Mouse (Mus musculus) megakaryocyte, adult 5-6 weeks (primary cell): ENCODE results near the gene Ppp1r1a. TPM values are rescaled to one million over a fixed set of nuclear protein-coding genes. Genes with fewer than 3 reads are reported as not detected.

Source experiments
- ATAC-seq: 2 replicates; pipeline ENCODE4 v1.8.0; 2016; ENCODE audit warnings: mild to moderate bottlenecking, inconsistent platforms; ENCODE audit not compliant: poor library complexity, severe bottlenecking
- total RNA-seq, 2 experiments: library from RNA; stranded (forward) in 1 of 2; stranded (reverse) in 1 of 2; fragments of 153-499, 151-499 nt in 1 of 2; fragments of 221-1000, 200-1000 nt in 1 of 2; gene quantifications; 2 replicates each; pipeline versions ENCODE4 v1.2.3 to v1.2.4; 2015 to 2017

The Ppp1r1a gene
- total RNA-seq (2015) (not detected in 2 replicates), total RNA-seq (2017) (not detected in 2 replicates)

- ATAC-seq: no peak
These were observed at the start of gene Ppp1r1a for GRCm38 (mm10) chr15:103537822-103538213. Gene Ppp1r1a (minus strand): TSS chr15:103538003.

- no peak for ATAC-seq
These were observed 48.1 kb upstream of the Ppp1r1a start for GRCm38 (mm10) chr15:103585876-103586275.

- no peak for ATAC-seq
These were observed 27.2 kb upstream of the Ppp1r1a start, which contains the start of gene Glycam1 for GRCm38 (mm10) chr15:103564981-103565380. Gene Glycam1 (minus strand): TSS chr15:103565081.

- ATAC-seq: peak; percentile 76
These were observed 14.4 kb upstream of the Ppp1r1a start for GRCm38 (mm10) chr15:103552096-103552690.

GRCm38 (mm10) chr15:103551053-103551452 lies 13.2 kb upstream of the Ppp1r1a start:
- ATAC-seq: no peak

- peak; percentile 51 for ATAC-seq
These were observed 11.7 kb upstream of the Ppp1r1a start for GRCm38 (mm10) chr15:103549475-103549874.

- no peak for ATAC-seq
These were observed 10.2 kb upstream of the Ppp1r1a start for GRCm38 (mm10) chr15:103547983-103548382.

GRCm38 (mm10) chr15:103542526-103542925 lies 4.7 kb upstream of the Ppp1r1a start:
- ATAC-seq: no peak

- no peak for ATAC-seq
These were observed 2.8 kb upstream of the Ppp1r1a start for GRCm38 (mm10) chr15:103540646-103541045.

- ATAC-seq: no peak
These were observed 1.5 kb upstream of the Ppp1r1a start for GRCm38 (mm10) chr15:103539259-103539658.

GRCm38 (mm10) chr15:103537011-103537821 lies 587 bp downstream of the Ppp1r1a start:
- no peak for ATAC-seq

GRCm38 (mm10) chr15:103536456-103536855 lies 1.3 kb downstream of the Ppp1r1a start:
- no peak for ATAC-seq

- no peak for ATAC-seq
These were observed 2.0 kb downstream of the Ppp1r1a start for GRCm38 (mm10) chr15:103535786-103536185.

GRCm38 (mm10) chr15:103535030-103535429 lies 2.8 kb downstream of the Ppp1r1a start:
- ATAC-seq: no peak

GRCm38 (mm10) chr15:103534054-103534620 lies 3.7 kb downstream of the Ppp1r1a start:
- no peak for ATAC-seq

- peak; percentile 74 for ATAC-seq
These were observed 7.4 kb downstream of the Ppp1r1a start for GRCm38 (mm10) chr15:103530372-103530771.

GRCm38 (mm10) chr15:103523156-103523555 lies 14.6 kb downstream of the Ppp1r1a start:
- no peak for ATAC-seq

- no peak for ATAC-seq
These were observed 15.2 kb downstream of the Ppp1r1a start for GRCm38 (mm10) chr15:103522458-103523099.

- no peak for ATAC-seq
These were observed 18.1 kb downstream of the Ppp1r1a start for GRCm38 (mm10) chr15:103519386-103520378.
